Mouse (Mus musculus) hindbrain, embryonic 14.5 days (tissue): ENCODE data around the gene Rassf5. TPM values are rescaled to one million over a fixed set of nuclear protein-coding genes. Genes with fewer than 3 reads are reported as not detected.

Experiments
- ATAC-seq: fragments of 200-750 bp; cut with Nextera tagmentation; 2 replicates; pipeline ENCODE4 v1.8.0; 2017; ENCODE audit warnings: moderate number of reproducible peaks, mild to moderate bottlenecking, moderate TSS enrichment, moderate library complexity; ENCODE audit not compliant: low FRiP score
- DNase-seq: peaks from one replicate; pipeline ENCODE4 v3.0.0-alpha.2; 2015; ENCODE audit warnings: low spot score
- H3K27ac ChIP-seq: fragments of 300-500 bp; sonication (generic); 2 replicates; pipeline ENCODE4 v1.5.1; 2014; ENCODE audit warnings: mild to moderate bottlenecking, moderate library complexity
- H3K27me3 ChIP-seq: fragments of 300-500 bp; sonication (generic); 2 replicates; pipeline ENCODE4 v1.6.1; 2014; ENCODE audit warnings: mild to moderate bottlenecking, low read length, mixed read lengths; ENCODE audit not compliant: control insufficient read depth, insufficient read depth
- H3K36me3 ChIP-seq: fragments of 300-500 bp; sonication (generic); replicated peaks from 2 replicates; pipeline ENCODE4 v1.6.1; 2014; ENCODE audit not compliant: control insufficient read depth, insufficient read depth
- H3K4me1 ChIP-seq: fragments of 300-500 bp; sonication (generic); replicated peaks from 2 replicates; pipeline ENCODE4 v1.6.1; 2014; ENCODE audit warnings: antibody characterized with exemption, low read length, mixed read lengths; ENCODE audit not compliant: control insufficient read depth, insufficient read depth
- H3K4me2 ChIP-seq: fragments of 300-500 bp; sonication (generic); replicated peaks from 2 replicates; pipeline ENCODE4 v1.6.1; 2014; ENCODE audit warnings: mild to moderate bottlenecking, moderate library complexity
- H3K4me3 ChIP-seq: fragments of 300-500 bp; sonication (generic); replicated peaks from 2 replicates; pipeline ENCODE4 v1.5.1; 2014; ENCODE audit warnings: mild to moderate bottlenecking, low read length
- H3K9ac ChIP-seq: fragments of 300-500 bp; sonication (generic); 2 replicates; pipeline ENCODE4 v1.6.1; 2014
- H3K9me3 ChIP-seq: fragments of 300-500 bp; sonication (generic); 2 replicates; pipeline ENCODE4 v1.6.1; 2016; ENCODE audit warnings: low read length; ENCODE audit not compliant: control insufficient read depth
- WGBS: fragments of 180-500 bp; shearing (Covaris S2); extraction: QIAGEN DNeasy Blood & Tissue Kit; methylation state at CpG from one replicate; pipeline ENCODE4 v1.1.7; 2014; 5-methylcytosine and 5-hydroxymethylcytosine counted together
- polyA plus RNA-seq: library from polyadenylated mRNA; unstranded; fragments of >200 nt; fragmentation: Nextera tagmentation; extraction: Ambion mirVana; gene quantifications from 2 replicates; pipeline ENCODE4 v1.2.1, GENCODE M21; 2014

Gene Rassf5
- polyA plus RNA-seq, 1 experiment from 2014 or later: 4.0 TPM

DNA sequence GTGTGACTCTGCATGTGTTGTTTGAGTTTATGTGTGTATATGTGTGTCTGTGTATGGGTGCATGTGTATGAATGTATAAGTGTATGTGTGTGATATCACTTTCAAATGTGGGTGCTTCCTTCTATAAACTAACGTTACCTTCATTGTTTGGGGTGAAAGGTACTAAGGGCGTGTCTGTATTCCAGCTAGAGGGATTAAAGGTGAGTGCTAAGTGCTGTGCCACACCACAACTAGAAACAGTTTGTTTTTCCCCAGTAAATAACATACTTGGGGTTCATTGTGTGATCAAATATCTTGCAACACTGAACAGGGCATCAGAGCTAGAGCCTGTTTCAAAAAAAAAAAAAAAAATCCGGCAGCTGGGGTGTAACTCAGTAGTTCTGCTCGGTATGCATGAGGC lies 36.7 kb upstream of the Rassf5 start:
- DNase-seq (no peak), ATAC-seq (no peak)
- 62% methylated on average over 4 of the region's 4 CpGs for WGBS
- Histone ChIP-seq H3K9ac (no peak overlapping the region), H3K4me2 (no peak overlapping the region), H3K27me3 (no peaks in the 10 kb centered on the region), H3K9me3 (no peaks in the 10 kb centered on the region), H3K4me3 (no peak overlapping the region), H3K27ac (no peak overlapping the region), H3K36me3 (no peaks in the 10 kb centered on the region), H3K4me1 (no peaks in the 10 kb centered on the region)

GRCm38 (mm10) chr1:131280280-131280679 lies 35.2 kb upstream of the Rassf5 start:
- Histone ChIP-seq H3K4me2 (no peak overlapping the region), H3K27me3 (no peaks in the 10 kb centered on the region), H3K4me3 (no peak overlapping the region), H3K9ac (no peak overlapping the region), H3K4me1 (no peaks in the 10 kb centered on the region), H3K9me3 (no peaks in the 10 kb centered on the region), H3K27ac (no peak overlapping the region), H3K36me3 (no peaks in the 10 kb centered on the region)
- ATAC-seq: no peak
- no peak for DNase-seq
- 67% methylated on average over 3 of the region's 3 CpGs for WGBS

GRCm38 (mm10) chr1:131279456-131279776 lies 34.4 kb upstream of the Rassf5 start, which contains the start of gene Ikbke:
Ikbke (minus strand) TSS chr1:131279606.
- no peaks in the 10 kb centered on the region for H3K27me3 ChIP-seq
- no peak within 1 kb of the TSS for H3K9ac ChIP-seq
- WGBS: 51% methylated on average over 4 of the region's 4 CpGs
- no peak within 1 kb of the TSS for H3K4me3 ChIP-seq
- H3K4me2 ChIP-seq: 0 out of 2 replicates have a peak within 1 kb of the TSS, but pooled peaks have one; percentile 11
- H3K36me3 ChIP-seq: no peaks in the 10 kb centered on the region
- DNase-seq: no peak
- H3K27ac ChIP-seq: no peak within 1 kb of the TSS
- ATAC-seq: no peak
- no peaks in the 10 kb centered on the region for H3K9me3 ChIP-seq
- no peaks in the 10 kb centered on the region for H3K4me1 ChIP-seq

DNA sequence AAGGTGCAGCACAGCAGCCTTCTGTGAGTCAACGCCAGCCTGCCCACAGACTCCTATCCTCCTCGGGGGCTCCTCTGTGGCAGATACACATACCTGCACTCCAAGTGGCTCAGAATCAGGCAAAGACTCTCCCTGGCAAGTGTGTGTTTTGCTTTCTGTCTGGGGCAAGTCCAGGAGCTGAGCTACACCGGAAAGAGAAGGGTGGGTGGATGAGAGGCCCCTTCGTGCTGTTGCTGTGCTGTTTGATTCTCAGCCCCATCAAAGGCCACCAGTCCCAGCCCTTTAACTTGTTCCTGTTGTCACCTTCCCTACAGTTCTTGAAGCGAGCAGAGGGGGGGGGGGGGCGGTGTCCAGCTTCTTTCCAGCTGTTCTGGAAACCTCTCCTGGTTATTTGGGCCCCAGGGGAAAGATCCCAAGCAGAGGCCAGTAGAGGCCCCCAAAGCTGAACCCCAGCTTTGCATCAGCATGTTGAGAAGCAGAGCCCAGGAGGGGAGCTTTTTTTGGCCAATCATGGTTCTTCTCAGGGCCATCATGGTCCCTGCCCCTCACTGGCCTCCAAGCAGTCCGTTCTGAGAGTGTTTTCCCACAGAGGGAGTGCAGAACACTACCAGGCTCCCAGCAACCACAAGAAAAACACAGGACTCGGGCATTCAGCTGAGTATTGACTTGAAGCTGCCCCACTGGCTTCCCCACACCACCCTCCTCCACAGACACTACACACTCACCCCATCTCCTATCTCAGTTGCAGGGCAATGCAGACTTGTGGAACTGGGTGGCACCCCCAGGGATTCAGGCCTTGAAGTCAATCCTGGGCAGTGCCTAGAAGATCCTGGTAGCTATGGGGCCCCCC lies 33.8 kb upstream of the Rassf5 start:
- H3K27me3 ChIP-seq: no peaks in the 10 kb centered on the region
- H3K27ac ChIP-seq: no peak overlapping the region
- no peaks in the 10 kb centered on the region for H3K4me1 ChIP-seq
- H3K4me3 ChIP-seq: no peak overlapping the region
- no peaks in the 10 kb centered on the region for H3K9me3 ChIP-seq
- no peak for DNase-seq
- ATAC-seq: no peak
- 0 out of 2 replicates have a peak overlapping the region, but pooled peaks have one; percentile 11 for H3K4me2 ChIP-seq
- H3K36me3 ChIP-seq: no peaks in the 10 kb centered on the region
- 52% methylated on average over 8 of the region's 8 CpGs for WGBS
- no peak overlapping the region for H3K9ac ChIP-seq

GRCm38 (mm10) chr1:131276831-131277230 lies 31.8 kb upstream of the Rassf5 start:
- H3K9me3 ChIP-seq: no peaks in the 10 kb centered on the region
- DNase-seq (no peak), ATAC-seq (no peak)
- H3K4me2 ChIP-seq: no peak overlapping the region
- H3K27me3 ChIP-seq: no peaks in the 10 kb centered on the region
- no peak overlapping the region for H3K4me3 ChIP-seq
- H3K36me3 ChIP-seq: no peaks in the 10 kb centered on the region
- no peaks in the 10 kb centered on the region for H3K4me1 ChIP-seq
- no peak overlapping the region for H3K27ac ChIP-seq
- H3K9ac ChIP-seq: no peak overlapping the region

DNA sequence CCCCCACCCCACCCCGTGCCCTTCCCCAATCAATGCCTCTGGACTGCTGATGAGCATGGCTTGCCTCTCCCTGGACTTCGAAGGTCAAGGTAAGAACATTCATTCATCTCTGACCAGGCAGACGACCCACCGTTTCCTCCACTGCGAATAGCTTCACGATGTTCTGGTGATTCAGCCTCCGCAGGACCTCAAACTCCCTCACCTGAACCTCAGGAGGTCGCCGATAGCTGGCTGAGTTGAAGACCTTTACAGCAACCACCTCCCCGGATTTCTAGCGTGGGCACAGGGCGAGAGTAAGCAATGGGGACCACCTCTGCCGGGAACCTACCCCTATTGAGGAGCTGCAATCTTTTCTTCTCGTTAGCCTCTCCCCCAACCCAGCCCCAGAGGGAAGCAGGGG lies 30.5 kb upstream of the Rassf5 start:
- Histone ChIP-seq H3K36me3 (no peaks in the 10 kb centered on the region), H3K27me3 (no peaks in the 10 kb centered on the region), H3K9ac (no peak overlapping the region), H3K4me3 (no peak overlapping the region), H3K9me3 (no peaks in the 10 kb centered on the region), H3K4me2 (no peak overlapping the region), H3K4me1 (no peaks in the 10 kb centered on the region), H3K27ac (no peak overlapping the region)
- WGBS: 79% methylated on average over 14 of the region's 14 CpGs
- DNase-seq: no peak
- ATAC-seq: no peak

DNA sequence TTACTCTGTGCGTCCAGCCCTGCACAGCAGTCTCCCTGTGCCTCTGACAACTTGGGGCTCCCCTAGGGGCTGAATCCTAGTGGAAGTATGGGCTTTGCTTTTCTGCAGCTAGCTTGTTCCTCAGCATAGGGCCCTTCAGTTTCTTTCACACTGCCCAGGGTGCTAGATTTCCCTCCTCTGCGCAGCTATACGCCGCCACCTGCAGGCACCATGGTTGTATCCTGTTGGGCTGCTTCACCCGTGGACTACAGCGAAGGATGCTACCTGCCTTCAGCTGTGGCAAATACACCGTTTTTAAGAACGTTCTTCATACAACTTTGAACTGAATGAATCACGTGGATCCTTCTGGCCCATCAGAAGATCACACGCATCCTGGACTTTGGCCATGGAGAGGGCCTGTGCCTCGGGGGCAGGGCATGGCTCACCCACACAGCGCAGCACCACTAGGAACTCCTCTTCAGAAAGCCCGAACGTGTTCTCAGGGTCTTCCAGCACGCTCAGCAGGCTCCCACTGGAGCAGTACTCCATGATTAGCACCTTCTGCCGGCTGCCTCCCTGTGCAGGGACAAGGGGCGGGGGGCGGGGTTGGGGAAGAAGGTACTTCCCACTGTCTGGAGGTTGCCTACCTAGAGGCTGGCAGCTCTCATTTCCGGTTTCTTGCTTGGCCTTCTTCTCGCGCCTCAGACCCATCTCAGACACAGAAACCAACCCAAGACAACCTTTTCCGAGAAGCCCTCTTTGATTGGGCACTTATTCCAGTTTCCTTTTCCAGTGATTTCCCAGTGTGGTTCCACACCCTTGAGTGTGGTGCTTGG lies 29.9 kb upstream of the Rassf5 start:
- ATAC-seq (no peak), DNase-seq (no peak)
- 57% methylated on average over 22 of the region's 22 CpGs for WGBS
- Histone ChIP-seq H3K4me3 (no peak overlapping the region), H3K4me1 (no peaks in the 10 kb centered on the region), H3K9ac (no peak overlapping the region), H3K9me3 (no peaks in the 10 kb centered on the region), H3K27me3 (no peaks in the 10 kb centered on the region), H3K27ac (no peak overlapping the region), H3K36me3 (no peaks in the 10 kb centered on the region), H3K4me2 (no peak overlapping the region)

GRCm38 (mm10) chr1:131269797-131270578 lies 24.9 kb upstream of the Rassf5 start:
- H3K9ac ChIP-seq: no peak overlapping the region
- 32% methylated on average over 22 of the region's 22 CpGs for WGBS
- no peak overlapping the region for H3K27ac ChIP-seq
- no peaks in the 10 kb centered on the region for H3K36me3 ChIP-seq
- ATAC-seq (peak; percentile 65), DNase-seq (peak; percentile 92)
- no peaks in the 10 kb centered on the region for H3K27me3 ChIP-seq
- H3K4me1 ChIP-seq: no peaks in the 10 kb centered on the region
- H3K4me2 ChIP-seq: peak overlapping the region; percentile 19; the same call in 1 of the 2 replicates
- H3K9me3 ChIP-seq: no peaks in the 10 kb centered on the region
- no peak overlapping the region for H3K4me3 ChIP-seq

DNA sequence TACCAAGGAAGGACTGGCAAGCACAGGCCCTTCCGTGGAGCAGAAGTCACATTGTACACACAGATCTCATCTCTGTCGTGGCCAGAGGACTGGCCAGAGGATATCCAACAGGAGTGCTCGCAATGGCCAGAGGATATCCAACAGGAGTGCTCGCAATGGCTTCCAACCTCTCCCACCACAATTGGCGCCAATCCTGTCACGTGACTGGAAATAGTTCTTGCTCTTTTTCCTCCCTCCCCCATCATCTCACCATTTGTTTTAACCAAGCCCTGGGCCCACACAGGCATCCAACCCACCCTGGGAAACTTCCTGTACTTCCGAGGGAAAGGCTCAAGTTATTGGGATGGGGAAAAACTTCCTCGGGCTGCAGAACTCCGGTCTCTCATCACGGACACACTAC lies 23.7 kb upstream of the Rassf5 start:
- no peak overlapping the region for H3K27ac ChIP-seq
- ATAC-seq: no peak
- 87% methylated on average over 10 of the region's 10 CpGs for WGBS
- no peak overlapping the region for H3K9ac ChIP-seq
- no peak for DNase-seq
- H3K4me3 ChIP-seq: no peak overlapping the region
- no peaks in the 10 kb centered on the region for H3K27me3 ChIP-seq
- H3K4me2 ChIP-seq: no peak overlapping the region
- H3K36me3 ChIP-seq: no peaks in the 10 kb centered on the region
- no peaks in the 10 kb centered on the region for H3K4me1 ChIP-seq
- no peaks in the 10 kb centered on the region for H3K9me3 ChIP-seq
